Mouse (Mus musculus) heart, embryonic 13.5 days (tissue): ENCODE data around the gene Adamts7. TPM values are rescaled to one million over a fixed set of nuclear protein-coding genes. Genes with fewer than 3 reads are reported as not detected.

ENCODE experiments used
- ATAC-seq: fragments of 200-750 bp; cut with Nextera tagmentation; 2 replicates; pipeline ENCODE4 v1.8.0; 2017; ENCODE audit warnings: moderate TSS enrichment; ENCODE audit not compliant: insufficient number of reproducible peaks, low FRiP score, low TSS enrichment; ENCODE audit errors: extremely low read depth
- H3K27ac ChIP-seq: fragments of 300-500 bp; sonication (generic); replicated peaks from 2 replicates; pipeline ENCODE4 v1.5.1; 2015; ENCODE audit warnings: moderate library complexity, mild to moderate bottlenecking, inconsistent platforms
- H3K27me3 ChIP-seq: fragments of 300-500 bp; sonication (generic); replicated peaks from 2 replicates; pipeline ENCODE4 v1.6.1; 2015; ENCODE audit warnings: mild to moderate bottlenecking, inconsistent platforms
- H3K36me3 ChIP-seq: fragments of 300-500 bp; sonication (generic); 2 replicates; pipeline ENCODE4 v1.6.1; 2015; ENCODE audit warnings: mild to moderate bottlenecking, inconsistent platforms
- H3K4me1 ChIP-seq: fragments of 300-500 bp; sonication (generic); 2 replicates; pipeline ENCODE4 v1.6.1; 2015; ENCODE audit warnings: inconsistent platforms
- H3K4me2 ChIP-seq: fragments of 300-500 bp; sonication (generic); 2 replicates; pipeline ENCODE4 v1.6.1; 2015; ENCODE audit warnings: inconsistent platforms, mild to moderate bottlenecking, moderate library complexity
- H3K4me3 ChIP-seq: fragments of 300-500 bp; sonication (generic); 2 replicates; pipeline ENCODE4 v1.5.1; 2015; ENCODE audit warnings: moderate library complexity, mild to moderate bottlenecking, inconsistent platforms
- H3K9ac ChIP-seq: fragments of 300-500 bp; sonication (generic); 2 replicates; pipeline ENCODE4 v1.6.1; 2015; ENCODE audit warnings: inconsistent platforms, mild to moderate bottlenecking, moderate library complexity
- H3K9me3 ChIP-seq: fragments of 300-500 bp; sonication (generic); 2 replicates; pipeline ENCODE4 v1.6.1; 2016; ENCODE audit warnings: inconsistent platforms
- WGBS: fragments of 180-500 bp; shearing (Covaris S2); methylation state at CpG from one replicate; pipeline ENCODE4 v1.1.7; 2015; ENCODE audit warnings: mixed read lengths; 5-methylcytosine and 5-hydroxymethylcytosine counted together
- polyA plus RNA-seq: library from polyadenylated mRNA; unstranded; fragments of >200 nt; fragmentation: Nextera tagmentation; extraction: Ambion mirVana; gene quantifications from 2 replicates; pipeline ENCODE4 v1.2.1, GENCODE M21; 2015

Adamts7 gene
- polyA plus RNA-seq: 6.8 and 7.9 TPM in 2 replicates

GRCm38 (mm10) chr9:90162926-90163748 is at the start of gene Adamts7:
Gene Adamts7 (plus strand): TSS chr9:90163069.
- 0 out of 2 replicates have a peak, but pooled peaks cover 8% of the 10 kb centered on the region for H3K9me3 ChIP-seq
- H3K4me1 ChIP-seq: peaks cover 24% of the 10 kb centered on the region
- peak within 1 kb of the TSS; percentile 94 for H3K4me2 ChIP-seq
- WGBS: under 1% methylated on average over 52 of the region's 60 CpGs
- no peaks in the 10 kb centered on the region; the same call in 1 of the 2 replicates for H3K27me3 ChIP-seq
- ATAC-seq: peak; percentile 42
- H3K4me3 ChIP-seq: peak within 1 kb of the TSS; percentile 77
- H3K36me3 ChIP-seq: peaks cover under 1% of the 10 kb centered on the region; the same call in 1 of the 2 replicates
- peak within 1 kb of the TSS; percentile 79 for H3K9ac ChIP-seq
- peak within 1 kb of the TSS; percentile 46 for H3K27ac ChIP-seq

GRCm38 (mm10) chr9:90113151-90113550 is 49.7 kb upstream of the Adamts7 start:
- Histone ChIP-seq H3K4me3 (peak overlapping the region; percentile 98), H3K9me3 (no peaks in the 10 kb centered on the region), H3K9ac (peak overlapping the region; percentile 95), H3K27ac (peak overlapping the region; percentile 98), H3K36me3 (peaks cover 16% of the 10 kb centered on the region), H3K4me2 (peak overlapping the region; percentile 85), H3K4me1 (peaks cover 40% of the 10 kb centered on the region), H3K27me3 (peaks cover 5% of the 10 kb centered on the region)
- WGBS: 1% methylated on average over 13 of the region's 13 CpGs
- no peak for ATAC-seq

- peak overlapping the region; percentile 85 for H3K4me2 ChIP-seq
- peak overlapping the region; percentile 98 for H3K27ac ChIP-seq
- peak overlapping the region; percentile 98 for H3K4me3 ChIP-seq
- under 1% methylated on average over 80 of the region's 82 CpGs for WGBS
- peak overlapping the region; percentile 95 for H3K9ac ChIP-seq
- H3K27me3 ChIP-seq: peaks cover 7% of the 10 kb centered on the region
- ATAC-seq: peak; percentile 53
- no peaks in the 10 kb centered on the region for H3K9me3 ChIP-seq
- H3K36me3 ChIP-seq: peaks cover 9% of the 10 kb centered on the region
- peaks cover 40% of the 10 kb centered on the region for H3K4me1 ChIP-seq
These were observed 49.0 kb upstream of the Adamts7 start for GRCm38 (mm10) chr9:90113651-90114566.

GRCm38 (mm10) chr9:90114567-90115307 is 48.1 kb upstream of the Adamts7 start, which contains the start of gene Morf4l1:
Gene Morf4l1 (minus strand): TSS chr9:90114774.
- peaks cover 7% of the 10 kb centered on the region for H3K27me3 ChIP-seq
- peak; percentile 99 for ATAC-seq
- H3K36me3 ChIP-seq: peaks cover under 1% of the 10 kb centered on the region; the same call in 1 of the 2 replicates
- peak within 1 kb of the TSS; percentile 85 for H3K4me2 ChIP-seq
- peaks cover 33% of the 10 kb centered on the region for H3K4me1 ChIP-seq
- H3K4me3 ChIP-seq: peak within 1 kb of the TSS; percentile 98
- H3K9ac ChIP-seq: peak within 1 kb of the TSS; percentile 95
- WGBS: 1% methylated on average over 40 of the region's 40 CpGs
- peak within 1 kb of the TSS; percentile 98 for H3K27ac ChIP-seq
- no peaks in the 10 kb centered on the region for H3K9me3 ChIP-seq

- Histone ChIP-seq H3K27ac (peak overlapping the region; percentile 32; the same call in 1 of the 2 replicates), H3K4me3 (peak overlapping the region; percentile 98), H3K9me3 (no peaks in the 10 kb centered on the region), H3K4me2 (peak overlapping the region; percentile 75), H3K9ac (peak overlapping the region; percentile 79), H3K36me3 (no peaks in the 10 kb centered on the region), H3K4me1 (peaks cover 28% of the 10 kb centered on the region), H3K27me3 (peaks cover 7% of the 10 kb centered on the region)
- no peak for ATAC-seq
These were observed 47.6 kb upstream of the Adamts7 start for GRCm38 (mm10) chr9:90115308-90115700.

- no peaks in the 10 kb centered on the region for H3K36me3 ChIP-seq
- H3K9ac ChIP-seq: no peak overlapping the region
- H3K9me3 ChIP-seq: no peaks in the 10 kb centered on the region
- ATAC-seq: no peak
- H3K4me2 ChIP-seq: no peak overlapping the region
- no peak overlapping the region for H3K4me3 ChIP-seq
- H3K4me1 ChIP-seq: peaks cover 13% of the 10 kb centered on the region
- H3K27me3 ChIP-seq: peaks cover 7% of the 10 kb centered on the region
- H3K27ac ChIP-seq: no peak overlapping the region
These were observed 45.6 kb upstream of the Adamts7 start for GRCm38 (mm10) chr9:90117234-90117633.

GRCm38 (mm10) chr9:90122246-90122740 is 40.6 kb upstream of the Adamts7 start:
- H3K4me1 ChIP-seq: peaks cover 15% of the 10 kb centered on the region
- ATAC-seq: no peak
- no peak overlapping the region for H3K27ac ChIP-seq
- peaks cover 6% of the 10 kb centered on the region for H3K27me3 ChIP-seq
- WGBS: 59% methylated on average over 4 of the region's 4 CpGs
- no peak overlapping the region for H3K4me3 ChIP-seq
- H3K4me2 ChIP-seq: no peak overlapping the region
- no peaks in the 10 kb centered on the region for H3K36me3 ChIP-seq
- H3K9ac ChIP-seq: no peak overlapping the region
- no peaks in the 10 kb centered on the region for H3K9me3 ChIP-seq

GRCm38 (mm10) chr9:90124156-90124872 is 38.6 kb upstream of the Adamts7 start:
- no peak overlapping the region; the same call in 1 of the 2 replicates for H3K27ac ChIP-seq
- no peak for ATAC-seq
- no peaks in the 10 kb centered on the region for H3K27me3 ChIP-seq
- H3K4me1 ChIP-seq: peaks cover 15% of the 10 kb centered on the region
- no peak overlapping the region for H3K9ac ChIP-seq
- 39% methylated on average over 11 of the region's 11 CpGs for WGBS
- no peak overlapping the region for H3K4me3 ChIP-seq
- no peaks in the 10 kb centered on the region for H3K36me3 ChIP-seq
- peak overlapping the region; percentile 26; the same call in 1 of the 2 replicates for H3K4me2 ChIP-seq
- no peaks in the 10 kb centered on the region for H3K9me3 ChIP-seq

- Histone ChIP-seq H3K4me1 (peaks cover 15% of the 10 kb centered on the region), H3K4me2 (peak overlapping the region; percentile 26; the same call in 1 of the 2 replicates), H3K36me3 (no peaks in the 10 kb centered on the region), H3K9me3 (no peaks in the 10 kb centered on the region), H3K27me3 (no peaks in the 10 kb centered on the region), H3K27ac (no peak overlapping the region; the same call in 1 of the 2 replicates), H3K4me3 (no peak overlapping the region), H3K9ac (no peak overlapping the region)
- 39% methylated on average over 8 of the region's 8 CpGs for WGBS
- ATAC-seq: no peak
These were observed 38.0 kb upstream of the Adamts7 start for GRCm38 (mm10) chr9:90124873-90125245.
